Mouse (Mus musculus) liver, adult (tissue): ENCODE data around the gene Cipc.

Source experiments
- GATA4 ChIP-seq: IDR thresholded peaks from 2 replicates; pipeline ENCODE4 v1.6.1; 2014; ENCODE audit warnings: mild to moderate bottlenecking, low read length; ENCODE audit not compliant: insufficient replicate concordance

Cipc gene

DNA sequence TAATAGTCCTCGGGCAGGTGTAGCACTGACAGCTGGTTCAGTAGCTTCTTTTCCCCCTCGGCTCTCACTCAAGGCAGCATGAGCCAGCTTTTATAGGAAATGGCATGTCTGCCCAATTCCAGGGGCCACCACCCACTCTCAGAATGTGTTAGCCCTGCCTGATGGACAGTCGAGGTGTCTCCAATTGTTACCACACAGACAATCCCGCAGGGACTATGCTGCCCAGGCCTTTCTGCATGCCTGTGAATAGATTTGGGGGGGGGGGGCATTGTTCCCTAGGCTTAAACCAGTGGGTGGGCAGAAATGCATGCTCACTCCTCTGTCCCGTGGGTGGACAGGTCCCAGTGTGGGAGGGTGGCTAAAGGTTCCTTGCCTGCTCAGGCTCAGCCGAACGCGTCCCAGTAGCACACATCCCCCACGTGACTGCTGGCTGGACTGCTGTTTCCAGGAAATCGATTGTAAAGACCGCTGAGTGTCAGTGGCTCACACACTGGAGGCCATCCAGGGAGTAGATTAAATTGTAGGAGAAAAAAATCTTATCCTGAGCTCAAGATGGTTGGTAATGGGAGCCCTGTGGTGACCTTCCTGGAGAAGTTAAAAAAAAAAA, 28.4 kb upstream of the Cipc start:
- TF ChIP-seq GATA4 = peak; percentile 62; the same call in 1 of the 2 replicates

DNA sequence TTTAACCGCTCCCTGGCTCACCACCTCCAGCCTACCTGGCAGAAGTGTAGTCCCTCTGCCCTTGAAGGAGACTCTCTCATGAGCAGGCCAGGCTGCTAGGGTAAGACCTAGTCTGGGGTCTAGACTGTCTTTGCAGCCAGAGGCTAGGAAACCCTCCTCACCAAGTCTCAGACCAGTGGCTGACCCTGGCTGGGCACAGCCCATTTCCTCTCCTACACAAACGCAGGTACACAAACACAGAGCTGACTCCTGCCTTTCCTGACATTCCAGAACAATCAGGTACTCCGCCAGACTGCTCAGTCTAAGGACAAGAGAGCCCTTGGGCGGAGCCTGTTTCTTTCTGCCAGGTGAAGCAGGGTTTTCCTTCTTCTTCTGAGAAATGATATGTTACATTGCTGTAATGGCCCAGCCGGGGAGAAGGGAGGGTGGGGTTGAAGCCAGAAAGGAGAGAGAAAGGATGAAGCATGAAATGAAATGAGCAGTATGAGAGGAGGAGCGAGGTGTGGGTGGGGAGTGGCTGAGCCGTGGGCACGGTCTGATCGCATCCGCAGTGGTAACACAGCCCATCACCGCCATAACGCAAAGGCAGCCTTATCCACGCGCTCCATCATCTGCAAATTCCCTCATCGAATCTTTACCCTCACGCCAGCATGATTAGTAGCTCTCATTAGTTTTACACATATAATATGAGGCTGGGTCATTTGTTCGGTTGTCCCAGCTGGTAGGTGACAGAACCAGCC, 27.7 kb upstream of the Cipc start:
- TF ChIP-seq GATA4 = no peak

- TF ChIP-seq GATA4 = no peak
Observed at GRCm38 (mm10) chr12:86923837-86924236, 23.0 kb upstream of the Cipc start.

DNA sequence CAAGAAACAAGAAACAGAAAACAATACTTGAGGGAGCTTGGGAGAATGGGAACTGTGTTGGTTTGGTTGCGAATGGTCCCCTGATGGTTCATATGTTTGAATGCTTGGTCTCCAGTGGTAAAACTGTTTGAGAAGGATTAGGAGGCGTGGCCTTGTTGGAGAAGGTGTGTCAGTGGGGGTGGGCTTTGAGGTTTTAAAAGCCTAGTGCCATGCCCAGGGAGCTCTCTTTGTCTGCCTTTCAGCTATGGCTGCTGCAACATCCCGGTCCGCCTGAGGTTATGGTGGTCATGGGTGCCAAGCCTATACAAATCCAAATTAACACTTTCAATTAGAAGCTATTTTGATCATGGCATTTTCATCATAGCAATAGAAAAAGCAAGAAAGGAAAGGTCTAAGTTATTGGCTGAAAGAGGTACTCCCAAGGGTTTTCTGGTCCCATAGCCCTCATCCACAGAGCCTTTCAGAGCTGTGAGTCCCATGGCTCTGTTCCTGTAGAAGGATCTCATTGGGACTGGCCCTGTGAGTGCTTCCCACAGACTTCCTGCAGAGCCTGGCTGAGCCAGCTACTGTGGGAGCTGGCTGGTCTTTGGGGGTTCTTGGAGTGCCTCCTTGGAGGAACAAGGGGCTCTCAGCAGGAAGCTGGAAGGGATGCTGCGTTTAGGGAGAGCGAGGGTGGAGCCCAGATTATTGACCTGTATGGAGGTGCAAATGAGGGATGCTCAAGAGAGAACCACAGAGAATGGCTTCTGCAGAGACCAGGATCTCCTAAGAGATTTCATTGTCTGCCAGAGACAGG, 15.7 kb upstream of the Cipc start:
- TF ChIP-seq GATA4 = no peak

- peak; percentile 62; the same call in 1 of the 2 replicates for TF ChIP-seq GATA4
Observed at GRCm38 (mm10) chr12:86931919-86932574, 14.8 kb upstream of the Cipc start.

- TF ChIP-seq GATA4 = no peak
Observed at GRCm38 (mm10) chr12:86932575-86932952, 14.3 kb upstream of the Cipc start.

DNA sequence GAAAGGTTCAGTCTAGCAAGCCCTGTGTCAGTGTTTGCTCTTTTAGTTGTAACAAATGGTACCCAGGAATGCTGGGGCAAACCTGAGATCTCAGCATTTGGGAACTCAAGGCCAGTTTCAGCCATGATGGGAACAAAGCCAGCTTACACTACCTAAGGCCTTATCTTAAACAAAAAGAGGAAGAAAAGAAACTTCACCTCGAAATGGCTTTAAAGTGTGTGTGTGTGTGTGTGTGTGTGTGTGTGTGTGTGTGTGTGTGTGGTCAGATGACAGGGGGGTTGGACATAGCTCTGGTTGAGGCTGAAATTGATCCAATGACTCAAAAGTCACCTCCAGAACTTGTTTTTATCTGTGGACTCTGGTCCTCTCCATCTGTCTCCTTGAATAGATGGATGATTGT, 12.1 kb upstream of the Cipc start:
- no peak for TF ChIP-seq GATA4

GRCm38 (mm10) chr12:86935692-86936282, 11.1 kb upstream of the Cipc start:
- TF ChIP-seq GATA4 = no peak

DNA sequence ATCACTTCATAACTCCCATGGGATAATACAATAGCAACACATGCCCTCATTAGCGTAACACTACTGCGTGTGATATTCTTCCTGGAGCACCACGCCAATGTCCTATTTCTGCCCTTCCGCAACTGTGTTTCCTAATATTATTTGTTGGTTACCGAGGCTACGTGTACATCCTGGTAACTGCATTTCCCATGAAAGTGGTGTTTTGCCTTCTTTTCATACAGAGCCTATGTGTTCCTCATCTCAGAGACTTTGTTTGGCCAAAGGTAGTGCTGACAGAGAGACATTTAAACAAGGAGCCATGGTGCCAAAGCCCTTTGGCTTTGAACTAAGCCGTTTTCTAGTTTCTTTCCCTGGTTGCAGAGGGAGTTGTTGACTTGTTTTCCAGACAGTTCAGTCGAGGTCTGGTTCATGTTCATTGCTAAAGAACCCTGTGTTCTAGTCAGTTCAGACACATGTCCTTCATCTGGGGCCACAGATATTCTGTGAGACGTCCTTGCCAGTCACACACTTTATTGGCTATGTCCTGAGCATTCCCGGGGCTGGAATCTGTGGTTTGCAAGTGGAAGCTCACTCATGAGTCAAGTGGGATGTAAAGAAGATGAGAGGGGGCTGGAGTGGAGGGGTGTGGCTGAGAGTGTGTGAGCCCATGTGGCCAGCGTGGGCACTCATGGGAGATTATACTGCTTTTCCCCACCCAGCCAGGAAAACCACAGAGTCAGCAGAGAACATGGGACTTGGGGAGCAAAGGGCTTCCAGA, 10.1 kb upstream of the Cipc start:
- TF ChIP-seq GATA4 = no peak

GRCm38 (mm10) chr12:86938571-86938970, 8.3 kb upstream of the Cipc start:
- no peak for TF ChIP-seq GATA4

GRCm38 (mm10) chr12:86941173-86941572, 5.7 kb upstream of the Cipc start:
- no peak for TF ChIP-seq GATA4

DNA sequence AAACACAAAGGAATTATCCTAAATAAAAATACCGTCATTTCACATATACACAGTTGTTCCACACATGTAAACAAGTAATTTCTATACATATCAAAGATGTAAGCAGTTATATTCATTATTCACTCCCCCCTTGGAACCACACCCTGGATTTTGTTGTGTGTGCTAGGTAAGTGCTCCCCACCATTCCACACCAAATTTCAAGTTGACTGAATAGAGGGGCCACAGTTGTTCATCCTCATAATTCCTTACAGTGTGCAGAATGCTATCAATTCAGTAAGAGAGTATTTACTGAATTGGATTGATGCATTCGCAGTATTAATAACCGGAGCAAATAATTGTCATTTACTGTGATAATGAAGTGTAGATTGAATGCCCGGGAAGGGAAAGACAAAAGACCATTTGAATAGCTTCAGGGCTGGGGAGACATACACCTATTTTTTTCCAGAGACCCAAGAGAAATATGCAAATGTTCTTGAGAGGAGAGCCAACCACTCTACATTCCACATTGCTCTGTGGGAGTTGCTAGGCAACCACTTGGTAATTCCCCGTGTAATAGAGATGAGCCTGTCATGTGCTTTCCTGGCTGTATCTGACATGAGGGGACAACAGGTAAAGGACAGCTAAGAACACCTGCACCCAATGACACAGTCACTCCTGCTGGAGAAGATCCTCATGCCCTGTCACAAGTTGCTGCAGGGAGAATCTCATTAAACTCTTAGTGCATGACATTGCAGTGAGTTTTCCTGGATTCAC, 4.9 kb upstream of the Cipc start:
- TF ChIP-seq GATA4 = no peak

- TF ChIP-seq GATA4 = no peak
Observed at GRCm38 (mm10) chr12:86943421-86943820, 3.4 kb upstream of the Cipc start.

GRCm38 (mm10) chr12:86945126-86945525, 1.7 kb upstream of the Cipc start:
- TF ChIP-seq GATA4 = peak; percentile 86
